Mouse (Mus musculus) right cerebral cortex, adult 2 months (tissue): ENCODE measurements around the gene Gm9970.

Source experiments
- DNase-seq, 2 experiments: peaks; one replicate each; pipeline ENCODE4 v3.0.0; 2021 to 2022; ENCODE audit warnings: low spot score in 2 of 2

Gm9970 gene

DNA sequence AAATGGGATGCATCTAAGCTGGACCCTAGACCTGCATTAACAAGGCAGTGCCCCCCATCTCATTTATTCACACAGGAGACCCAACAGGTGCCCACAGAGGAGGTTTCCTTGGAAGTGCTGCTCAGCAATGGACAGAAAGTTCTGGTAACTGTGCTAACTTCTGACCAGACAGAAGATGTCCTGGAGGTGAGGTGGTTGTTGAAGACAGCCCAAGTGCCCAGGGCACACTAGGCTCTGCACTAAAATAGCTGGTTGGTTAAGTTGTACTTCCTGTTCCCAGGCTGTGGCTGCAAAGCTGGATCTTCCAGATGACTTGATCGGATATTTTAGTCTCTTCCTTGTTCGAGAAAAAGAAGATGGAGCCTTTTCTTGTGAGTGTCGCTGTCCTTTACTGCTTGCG, 45.4 kb downstream of the Gm9970 start:
- DNase-seq: no peak

GRCm38 (mm10) chr5:31194486-31195485, 46.2 kb downstream of the Gm9970 start:
- no peak for DNase-seq

DNA sequence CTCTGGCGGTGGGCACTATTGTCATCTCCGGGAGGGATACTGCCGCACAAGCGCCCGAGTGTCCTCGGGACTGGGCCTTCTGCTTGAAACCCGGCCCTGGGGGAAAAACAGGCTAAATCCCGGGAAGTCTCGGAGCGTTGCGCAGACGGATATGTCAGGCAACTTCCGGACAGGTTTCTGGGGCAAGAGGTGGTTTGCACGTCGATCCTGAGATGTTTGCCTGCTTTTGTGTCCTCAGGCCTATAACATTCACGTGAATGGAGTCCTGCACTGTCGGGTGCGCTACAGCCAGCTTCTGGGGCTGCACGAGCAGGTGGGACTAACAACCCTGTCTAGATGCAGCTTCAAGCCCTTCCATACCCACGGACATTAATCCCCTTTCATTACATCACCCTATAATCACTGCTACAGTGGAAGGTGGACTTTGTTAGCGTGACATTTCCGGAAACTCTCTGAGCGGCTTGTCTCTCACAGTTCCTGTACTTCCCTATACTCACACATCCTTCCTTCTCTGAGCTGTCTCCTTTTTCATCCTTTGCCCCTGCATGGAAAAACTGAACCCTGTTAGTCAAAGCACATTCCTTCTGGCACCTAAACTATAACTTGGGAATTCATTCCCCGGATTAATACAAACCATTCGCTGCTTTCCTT, 47.3 kb downstream of the Gm9970 start:
- no peak for DNase-seq

DNA sequence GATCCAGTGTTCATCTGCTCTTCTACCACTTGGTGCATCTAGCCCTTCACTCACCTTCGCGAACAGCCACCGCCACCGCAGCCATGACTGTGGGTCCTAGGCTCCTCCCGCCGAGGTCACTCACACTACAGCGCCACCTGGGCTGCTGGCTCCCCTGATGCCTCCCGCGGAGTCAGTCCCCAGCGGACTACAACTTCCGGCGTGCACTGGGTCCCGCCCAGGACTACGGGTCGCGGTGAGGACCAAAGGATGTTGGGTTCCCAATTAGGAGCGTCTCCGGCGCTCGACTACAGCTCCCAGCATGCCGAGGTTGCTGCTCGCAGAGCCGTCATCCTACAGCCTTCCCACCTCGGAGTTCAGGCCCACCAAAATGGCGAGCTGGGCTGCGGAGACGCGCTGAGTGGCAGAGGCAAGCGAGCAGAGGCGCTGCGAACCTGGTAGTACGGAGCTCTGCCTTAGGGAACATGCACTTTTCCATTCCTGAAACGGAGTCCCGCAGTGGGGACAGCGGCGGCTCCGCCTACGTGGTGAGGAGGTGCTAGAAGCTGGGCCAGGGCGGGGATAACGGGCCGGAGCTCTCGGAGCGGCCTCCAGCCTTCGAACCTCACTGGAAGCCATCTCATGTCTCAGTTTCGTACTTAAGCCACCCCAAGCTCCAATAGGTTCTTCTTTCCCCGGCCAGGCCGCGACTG, 47.9 kb downstream of the Gm9970 start, which contains the start of the genes Snx17 and Eif2b4:
Gene Snx17, plus strand, starts transcription at position 289 of the 692 bp plus-strand sequence.
Gene Eif2b4, minus strand, starts transcription at position 492 of the 692 bp plus-strand sequence.
- DNase-seq: peak; percentile 100

DNA sequence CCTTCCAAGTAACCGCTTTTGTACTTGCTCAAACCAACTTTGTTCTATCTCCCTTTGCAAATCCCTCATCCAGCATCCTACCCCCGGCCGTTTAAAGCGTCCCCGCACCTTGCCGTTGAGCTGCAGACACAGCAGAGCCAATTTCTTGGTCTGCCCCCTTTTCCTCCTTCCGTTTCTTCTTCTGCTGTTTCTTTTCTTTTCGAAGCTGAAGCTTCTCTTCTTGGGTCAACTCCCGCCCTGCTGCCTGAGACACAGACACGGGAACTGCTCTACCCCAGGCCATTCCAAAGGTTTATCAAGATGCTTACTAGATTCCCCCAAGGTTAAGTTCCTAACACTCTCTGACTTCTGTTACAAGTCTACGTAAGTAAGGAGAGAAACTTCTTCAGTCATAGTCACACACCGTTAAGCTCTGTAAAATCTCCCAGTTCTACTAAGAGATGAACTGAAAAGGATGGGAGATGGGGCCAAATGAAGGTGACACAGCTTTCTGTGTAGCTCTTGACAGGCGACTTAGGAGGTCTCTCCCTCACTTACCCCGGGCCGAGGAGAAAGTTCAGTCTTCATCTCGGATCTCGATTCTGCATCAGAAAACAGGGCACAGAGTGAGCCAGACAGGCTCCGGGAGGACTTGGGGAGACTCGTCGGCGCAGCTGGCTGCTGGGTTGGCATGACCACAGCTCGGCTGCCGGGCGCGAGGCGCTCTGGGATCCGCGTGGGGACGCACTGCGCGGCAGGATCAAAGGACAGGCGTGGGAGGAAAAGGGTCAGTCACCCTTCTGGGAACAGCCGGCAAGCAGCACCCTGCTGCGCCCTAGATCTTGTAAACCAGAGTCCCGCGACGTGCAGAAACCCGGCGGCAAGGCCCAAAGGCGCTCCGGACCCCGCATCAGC, 48.7 kb downstream of the Gm9970 start:
- no peak for DNase-seq
